Mouse (Mus musculus) G1E-ER4 (cell line): ENCODE measurements around the gene Pwwp2a. TPM values are rescaled to one million over a fixed set of nuclear protein-coding genes. Genes with fewer than 3 reads are reported as not detected.

Source experiments
- GATA1 ChIP-seq: IDR thresholded peaks from one replicate; pipeline ENCODE4 v1.8.0; 2012; ENCODE audit warnings: low read length, inconsistent platforms
- polyA plus RNA-seq: library from polyadenylated mRNA; stranded (reverse); fragments of >175 nt; gene quantifications from 2 replicates; pipeline ENCODE4 v1.2.3, GENCODE M21; 2012

Gene Pwwp2a
- polyA plus RNA-seq: 5.3 and 6.8 TPM in 2 replicates

DNA sequence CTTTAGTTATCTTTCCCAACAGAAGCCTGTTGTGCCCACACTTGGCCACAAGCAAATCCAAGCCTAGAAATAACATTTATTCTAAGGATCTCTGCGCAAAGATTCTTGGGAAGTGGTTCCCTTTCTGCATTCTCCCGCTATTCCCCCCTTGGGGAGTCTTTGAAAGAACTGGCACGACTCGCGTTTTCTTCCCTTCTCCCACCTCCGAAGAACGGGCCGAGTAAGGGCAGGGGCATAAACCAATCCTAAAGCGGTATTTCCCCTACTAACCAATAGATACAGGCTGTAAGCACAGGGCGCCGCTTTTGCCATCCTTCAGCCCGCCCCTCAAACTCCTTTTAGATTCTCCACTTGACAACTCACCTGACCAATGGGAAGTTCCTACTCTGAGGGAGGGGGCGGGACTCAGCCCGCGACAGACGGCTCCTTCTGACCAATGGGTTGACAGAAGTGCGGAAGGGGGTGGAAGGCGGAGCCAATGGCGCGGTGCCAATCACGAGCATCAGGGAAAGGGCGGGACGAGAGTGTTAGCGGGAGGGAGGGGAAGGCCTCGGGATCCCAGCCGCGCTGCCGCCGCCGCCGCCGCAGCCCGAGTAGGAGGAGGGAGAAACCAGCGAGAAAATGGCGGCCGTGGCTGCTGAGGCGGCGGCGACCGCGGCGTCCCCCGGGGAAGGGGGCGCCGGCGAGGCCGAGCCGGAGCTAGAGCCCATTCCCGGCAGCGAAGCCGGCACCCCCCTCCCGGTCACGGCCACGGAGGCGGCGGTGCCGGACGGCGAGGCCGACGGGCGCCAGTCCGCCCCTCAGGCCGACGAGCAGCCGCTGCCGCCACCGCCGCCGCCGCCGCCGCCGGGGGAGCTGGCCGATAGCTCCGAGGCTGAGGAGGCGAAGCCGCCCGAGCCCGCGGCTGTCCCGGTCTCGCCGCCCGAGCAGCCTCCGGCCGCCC lies at the start of gene Pwwp2a:
Gene Pwwp2a, plus strand, starts transcription at position 527 of the 943 bp plus-strand sequence.
- TF ChIP-seq GATA1: no peak

DNA sequence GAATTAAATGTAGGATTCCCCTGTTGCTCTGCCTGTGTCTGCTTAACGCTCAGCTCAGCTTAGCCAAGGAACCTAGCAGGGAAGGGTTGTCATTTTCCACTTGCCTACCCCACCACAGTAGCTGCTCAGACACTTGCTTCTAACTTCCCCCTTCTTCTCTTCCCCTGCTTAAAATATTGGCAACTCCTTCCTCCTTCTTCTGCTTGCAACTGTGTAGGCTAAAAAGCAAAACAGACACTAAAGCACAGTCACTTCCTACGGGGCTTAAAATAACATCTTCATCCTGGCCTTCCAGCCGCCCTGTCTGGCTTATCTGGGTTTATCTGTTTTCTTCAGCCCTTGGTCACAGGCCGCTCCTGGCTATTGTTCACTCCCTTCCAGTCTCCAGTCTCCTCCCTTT lies 49.2 kb upstream of the Pwwp2a start:
- no peak for TF ChIP-seq GATA1

DNA sequence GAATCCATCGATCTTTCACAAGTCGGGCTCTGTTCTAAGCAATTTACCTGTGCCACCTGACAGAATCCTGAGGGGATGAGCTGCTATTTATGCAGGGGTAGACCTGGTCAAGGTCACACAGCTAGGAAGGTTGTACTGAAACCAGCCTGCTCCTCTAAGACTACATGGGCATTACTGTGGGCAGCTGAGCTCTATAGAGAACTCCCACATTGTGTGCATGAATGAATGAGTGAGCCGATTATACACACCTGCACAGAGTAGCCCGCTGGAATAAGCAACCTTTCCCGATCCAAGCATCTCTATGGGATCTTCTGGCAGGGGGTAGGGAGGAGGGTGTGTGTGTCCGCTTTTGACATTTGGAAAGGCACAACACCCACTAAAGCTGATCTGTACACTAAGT lies 48.6 kb upstream of the Pwwp2a start:
- no peak for TF ChIP-seq GATA1

- TF ChIP-seq GATA1: no peak
Observed at GRCm38 (mm10) chr11:43633658-43634401, 48.0 kb upstream of the Pwwp2a start.

DNA sequence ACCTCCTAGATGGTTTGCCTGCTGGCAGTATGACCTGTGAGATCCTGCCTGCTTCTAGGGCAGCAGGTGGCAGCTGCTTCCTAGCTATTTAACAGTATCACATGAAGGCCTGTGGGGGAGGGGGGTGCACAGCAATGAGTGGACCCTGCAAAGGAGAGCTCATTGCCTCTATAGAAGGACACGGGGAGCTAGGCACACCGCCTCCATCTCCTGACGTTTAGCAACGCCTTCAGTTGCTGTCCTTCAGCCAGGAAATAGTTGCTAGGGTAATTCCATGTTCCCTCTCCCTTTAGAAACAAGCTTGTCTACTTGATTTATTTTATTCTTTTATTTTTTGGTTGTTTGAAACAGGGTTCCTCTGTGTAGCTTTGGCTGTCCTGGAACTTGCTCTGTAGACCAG lies 45.0 kb upstream of the Pwwp2a start:
- no peak for TF ChIP-seq GATA1

- TF ChIP-seq GATA1: no peak
Observed at GRCm38 (mm10) chr11:43638486-43638885, 43.3 kb upstream of the Pwwp2a start.

DNA sequence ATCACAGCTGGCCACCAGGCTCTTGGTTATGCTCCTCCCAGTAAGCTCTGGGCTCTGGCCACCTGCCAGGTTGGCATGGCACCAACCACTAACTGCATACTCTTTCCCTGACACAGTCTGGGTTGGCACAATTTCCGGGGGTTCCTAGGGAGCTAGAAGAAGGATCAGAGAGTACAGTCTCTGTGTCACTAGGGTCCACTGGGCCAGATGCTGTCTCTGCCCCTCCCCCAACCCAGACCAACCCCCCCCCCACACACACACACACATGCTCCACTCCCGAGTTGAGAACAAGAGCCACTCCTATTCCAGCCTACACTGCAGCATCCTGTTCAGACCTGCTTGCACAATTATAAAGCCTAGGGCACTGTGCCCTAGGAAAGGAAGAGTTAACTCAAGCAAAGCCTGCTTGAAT lies 38.6 kb upstream of the Pwwp2a start:
- no peak for TF ChIP-seq GATA1

GRCm38 (mm10) chr11:43645286-43645685 lies 36.5 kb upstream of the Pwwp2a start:
- no peak for TF ChIP-seq GATA1

DNA sequence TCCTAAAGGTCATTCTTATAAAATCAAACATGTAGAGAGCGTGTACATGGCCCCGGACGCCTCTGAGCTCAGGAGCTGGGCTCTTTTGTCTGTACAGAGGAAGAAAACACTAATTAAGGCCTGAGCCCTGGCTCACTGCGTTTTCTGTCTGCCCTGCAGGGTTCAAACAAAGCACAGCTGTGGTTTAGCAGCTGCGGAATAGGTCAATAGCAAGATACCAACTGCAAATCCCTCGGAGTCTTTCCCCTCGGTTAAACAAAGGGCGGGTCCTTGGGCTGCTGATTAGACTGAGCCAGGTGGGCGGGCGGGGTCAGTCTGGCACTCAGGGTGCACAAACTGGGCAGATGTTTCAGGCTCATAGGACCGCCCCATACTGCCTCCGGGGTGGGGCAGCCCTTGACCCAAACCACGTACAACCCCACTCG lies 28.7 kb upstream of the Pwwp2a start:
- no peak for TF ChIP-seq GATA1

DNA sequence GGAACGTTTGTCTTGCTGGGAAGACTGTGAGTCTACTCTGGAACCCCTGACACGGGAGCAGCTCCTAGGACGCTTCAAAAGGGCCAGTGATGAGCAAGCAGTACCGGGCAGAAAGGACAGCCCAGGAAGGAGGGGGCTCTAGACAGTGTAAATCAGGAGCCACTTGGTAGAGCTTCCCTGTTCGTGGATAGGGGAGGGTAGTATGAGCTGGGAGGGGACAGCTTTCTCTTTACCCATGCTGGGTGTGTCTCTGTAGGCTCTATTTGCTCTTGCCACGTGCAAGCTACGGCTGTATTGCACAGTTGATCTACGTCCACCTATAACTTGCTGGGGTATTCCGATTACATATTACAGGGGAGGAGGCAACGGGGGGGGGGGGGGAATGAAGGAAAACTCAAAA lies 25.3 kb upstream of the Pwwp2a start:
- no peak for TF ChIP-seq GATA1

DNA sequence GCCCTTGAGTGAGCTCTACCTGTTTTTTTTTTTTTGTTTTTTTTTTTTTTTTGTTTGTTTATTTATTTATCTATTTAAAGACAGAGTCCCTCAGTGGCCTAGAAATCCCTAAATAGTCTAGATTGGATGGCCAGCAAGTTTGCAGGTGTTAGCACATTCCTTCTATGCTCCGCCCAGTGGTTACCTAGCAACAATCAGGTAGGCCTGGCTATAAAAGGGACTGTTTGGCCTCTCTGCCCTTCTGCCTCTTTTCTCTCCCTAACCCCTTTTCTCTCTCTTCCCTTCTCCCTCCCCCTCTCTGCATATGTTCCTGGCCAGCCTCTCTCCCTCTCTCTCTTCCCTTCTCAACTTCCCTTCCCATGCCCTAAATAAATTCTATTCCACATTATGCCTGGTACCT lies 23.8 kb upstream of the Pwwp2a start:
- no peak for TF ChIP-seq GATA1

DNA sequence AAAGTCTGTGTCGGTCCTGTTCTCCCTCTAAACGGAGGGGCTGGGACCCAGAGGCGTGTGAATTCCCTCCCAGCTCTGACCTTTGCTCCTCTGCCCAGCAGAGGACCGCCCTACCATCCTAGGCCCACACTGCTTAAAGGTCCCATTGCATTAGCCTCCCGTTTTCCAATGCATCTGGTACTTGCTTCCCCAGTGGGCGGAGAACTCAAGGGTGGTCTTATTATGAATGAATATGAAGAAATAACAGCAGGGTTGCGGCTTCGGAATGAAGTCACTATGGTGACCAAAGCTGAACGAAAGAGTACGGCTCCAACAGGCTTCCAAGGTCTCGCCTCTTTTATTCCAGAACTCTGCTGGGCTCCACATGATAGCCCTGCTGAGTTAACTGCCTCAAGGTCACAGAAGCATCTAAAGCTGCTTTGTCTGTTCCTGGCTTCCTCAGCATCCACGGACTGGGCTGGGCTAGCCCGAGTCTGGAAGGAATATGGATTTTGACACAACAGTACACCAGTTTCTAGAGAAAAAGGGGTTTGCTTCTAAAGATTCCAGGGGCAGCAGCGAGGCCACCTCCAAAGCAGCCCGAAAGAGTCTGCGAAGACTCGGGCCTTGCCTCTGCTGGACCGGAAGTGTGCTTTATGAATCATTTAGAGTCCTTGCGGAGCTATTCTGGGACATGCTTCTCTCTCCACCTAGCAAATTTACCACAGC lies 14.6 kb upstream of the Pwwp2a start:
- TF ChIP-seq GATA1: no peak

DNA sequence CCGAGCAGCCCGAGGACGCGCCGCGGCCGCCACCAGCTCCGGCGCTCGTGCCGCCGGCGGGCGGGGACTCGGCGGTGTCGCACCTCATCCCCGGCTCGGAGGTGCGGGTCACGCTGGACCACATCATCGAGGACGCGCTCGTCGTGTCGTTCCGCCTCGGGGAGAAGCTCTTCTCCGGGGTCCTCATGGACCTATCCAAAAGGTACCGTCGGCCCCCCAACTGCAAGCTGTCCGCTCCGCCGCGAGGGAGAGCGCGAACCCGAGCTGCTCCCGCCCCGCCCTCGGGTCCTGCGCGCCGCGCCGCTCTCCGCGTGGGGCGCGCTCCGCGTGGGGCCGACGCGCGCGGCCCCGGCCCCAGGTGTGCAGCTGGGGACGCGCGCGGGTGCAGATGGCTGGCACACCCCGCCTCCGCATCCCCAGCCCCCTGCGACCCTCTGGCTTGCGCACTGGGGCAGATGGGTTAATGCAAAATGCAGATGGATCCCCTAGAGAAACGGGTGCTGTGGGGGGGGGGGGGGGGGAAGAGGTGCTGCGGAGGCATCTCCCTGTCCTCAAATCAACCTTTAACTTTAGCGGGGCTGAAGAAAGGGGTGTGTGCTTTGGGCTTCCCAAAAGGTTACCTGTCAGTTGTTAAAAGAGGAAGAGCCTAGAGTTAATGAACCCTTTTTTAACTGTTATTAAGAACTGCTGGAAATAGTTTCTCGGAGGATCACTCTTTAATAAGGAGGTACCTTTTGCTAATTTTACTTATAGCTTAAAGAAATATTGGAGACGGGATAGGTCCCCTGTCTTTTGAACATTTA lies 818 bp downstream of the Pwwp2a start:
- no peak for TF ChIP-seq GATA1

- TF ChIP-seq GATA1: no peak
Observed at GRCm38 (mm10) chr11:43688850-43689249, 7.1 kb downstream of the Pwwp2a start.

- TF ChIP-seq GATA1: no peak
Observed at GRCm38 (mm10) chr11:43696623-43697022, 14.8 kb downstream of the Pwwp2a start.
